Mouse (Mus musculus): Measurements from ENCODE around the gene Gm13290.
"Not testable (repeated sequence)": the region's sequence is repeated elsewhere in the genome, so short reads cannot be mapped to it uniquely, and the experiment has no call there.

Gene Gm13290

GRCm38 (mm10) chr4:88781831-88782230, 8.2 kb downstream of the Gm13290 start, which contains the start of gene Ifnz:
Gene Ifnz, plus strand, starts transcription at chr4:88782131.
- DNase-seq (ENCODE audit: low read depth, low spot score), result not testable (repeated sequence)

GRCm38 (mm10) chr4:88782335-88782734, 8.7 kb downstream of the Gm13290 start:
- DNase-seq (ENCODE audit: low read depth, low spot score), result not testable (repeated sequence)

- not testable (repeated sequence) for DNase-seq (ENCODE audit: low read depth, low spot score)
Measured at GRCm38 (mm10) chr4:88785409-88785808, 11.8 kb downstream of the Gm13290 start, which contains the start of gene Gm13276. Gene Gm13276, plus strand, starts transcription at chr4:88785709.

GRCm38 (mm10) chr4:88788402-88788801, 14.8 kb downstream of the Gm13290 start, which contains the start of gene Gm13277:
Gene Gm13277, plus strand, starts transcription at chr4:88788632.
- not testable (repeated sequence) for DNase-seq (ENCODE audit: low read depth, low spot score)

GRCm38 (mm10) chr4:88791250-88791649, 17.6 kb downstream of the Gm13290 start, which contains the start of gene Gm13278:
Gene Gm13278, plus strand, starts transcription at chr4:88791550.
- not testable (repeated sequence) for DNase-seq (ENCODE audit: low read depth, low spot score)

GRCm38 (mm10) chr4:88793936-88794675, 20.5 kb downstream of the Gm13290 start, which contains the start of gene Gm13275:
Gene Gm13275, plus strand, starts transcription at chr4:88794487.
- DNase-seq (ENCODE audit: low read depth, low spot score), result not testable (repeated sequence)

GRCm38 (mm10) chr4:88797097-88797496, 23.5 kb downstream of the Gm13290 start, which contains the start of gene Gm13279:
Gene Gm13279, plus strand, starts transcription at chr4:88797397.
- not testable (repeated sequence) for DNase-seq (ENCODE audit: low read depth, low spot score)

GRCm38 (mm10) chr4:88799365-88799764, 25.7 kb downstream of the Gm13290 start, which contains the start of gene Gm13285:
Gene Gm13285, plus strand, starts transcription at chr4:88799665.
- DNase-seq (ENCODE audit: low read depth, low spot score), result not testable (repeated sequence)

- DNase-seq (ENCODE audit: low read depth, low spot score), result not testable (repeated sequence)
Measured at GRCm38 (mm10) chr4:88802954-88803353, 29.3 kb downstream of the Gm13290 start, which contains the start of gene Gm13287. Gene Gm13287, plus strand, starts transcription at chr4:88803254.

- DNase-seq (ENCODE audit: low read depth, low spot score), result not testable (repeated sequence)
Measured at GRCm38 (mm10) chr4:88805231-88805630, 31.6 kb downstream of the Gm13290 start, which contains the start of gene Gm13288. Gene Gm13288, plus strand, starts transcription at chr4:88805531.

- DNase-seq (ENCODE audit: low read depth, low spot score), result not testable (repeated sequence)
Measured at GRCm38 (mm10) chr4:88805761-88806160, 32.1 kb downstream of the Gm13290 start.

GRCm38 (mm10) chr4:88815928-88816327, 42.3 kb downstream of the Gm13290 start, which contains the start of gene Ifna7:
Gene Ifna7, plus strand, starts transcription at chr4:88816228.
- DNase-seq (ENCODE audit: low read depth, low spot score), result no peak

GRCm38 (mm10) chr4:88819659-88820058, 46.0 kb downstream of the Gm13290 start, which contains the start of gene Ifna11:
Gene Ifna11, plus strand, starts transcription at chr4:88819959.
- DNase-seq (ENCODE audit: low read depth, low spot score), result no peak

GRCm38 (mm10) chr4:88822995-88823394, 49.4 kb downstream of the Gm13290 start:
- DNase-seq (ENCODE audit: low read depth, low spot score), result no peak
